Mouse (Mus musculus) stomach, embryonic 14.5 days (tissue): ENCODE measurements around the gene Smad3. TPM values are rescaled to one million over a fixed set of nuclear protein-coding genes. Genes with fewer than 3 reads are reported as not detected.

Source experiments
- ATAC-seq: fragments of 200-750 bp; cut with Nextera tagmentation; 2 replicates; pipeline ENCODE4 v1.8.0; 2017; ENCODE audit warnings: low read depth, moderate TSS enrichment; ENCODE audit not compliant: insufficient number of reproducible peaks, insufficient read depth, low FRiP score
- H3K27ac ChIP-seq: fragments of 300-500 bp; sonication (generic); 2 replicates; pipeline ENCODE4 v1.5.1; 2014; ENCODE audit warnings: mild to moderate bottlenecking, low read length, moderate library complexity, mixed read lengths
- H3K27me3 ChIP-seq: fragments of 300-500 bp; sonication (generic); 2 replicates; pipeline ENCODE4 v1.6.1; 2014; ENCODE audit warnings: low read length, control low read depth, mixed read lengths; ENCODE audit not compliant: control insufficient read depth, insufficient read depth
- H3K36me3 ChIP-seq: fragments of 300-500 bp; sonication (generic); 2 replicates; pipeline ENCODE4 v1.6.1; 2014; ENCODE audit warnings: mild to moderate bottlenecking, control low read depth, low read length, moderate library complexity, mixed read lengths; ENCODE audit not compliant: control insufficient read depth, insufficient read depth
- H3K4me1 ChIP-seq: fragments of 300-500 bp; sonication (generic); 2 replicates; pipeline ENCODE4 v1.6.1; 2014; ENCODE audit warnings: low read length, control low read depth, mixed read lengths; ENCODE audit not compliant: control insufficient read depth, insufficient read depth
- H3K4me2 ChIP-seq: fragments of 300-500 bp; sonication (generic); replicated peaks from 2 replicates; pipeline ENCODE4 v1.6.1; 2014; ENCODE audit warnings: low read depth, low read length, control low read depth
- H3K4me3 ChIP-seq: fragments of 300-500 bp; sonication (generic); 2 replicates; pipeline ENCODE4 v1.5.1; 2014; ENCODE audit warnings: low read depth, low read length, control low read depth
- H3K9ac ChIP-seq: fragments of 300-500 bp; sonication (generic); replicated peaks from 2 replicates; pipeline ENCODE4 v1.6.1; 2014; ENCODE audit warnings: low read depth, mild to moderate bottlenecking, control low read depth, low read length, moderate library complexity, mixed read lengths
- H3K9me3 ChIP-seq: fragments of 300-500 bp; sonication (generic); 2 replicates; pipeline ENCODE4 v1.6.1; 2016; ENCODE audit warnings: low read depth, low read length, control low read depth; ENCODE audit not compliant: control insufficient read depth
- WGBS: fragments of 180-500 bp; shearing (Covaris S2); extraction: QIAGEN DNeasy Blood & Tissue Kit; methylation state at CpG from one replicate; pipeline ENCODE4 v1.1.7; 2014; 5-methylcytosine and 5-hydroxymethylcytosine counted together
- polyA plus RNA-seq: library from polyadenylated mRNA; unstranded; fragments of >200 nt; fragmentation: Nextera tagmentation; extraction: Ambion mirVana; gene quantifications from 2 replicates; pipeline ENCODE4 v1.2.1, GENCODE M21; 2014

The Smad3 gene
- polyA plus RNA-seq, 1 experiment from 2014 or later, result 17.3 TPM

DNA sequence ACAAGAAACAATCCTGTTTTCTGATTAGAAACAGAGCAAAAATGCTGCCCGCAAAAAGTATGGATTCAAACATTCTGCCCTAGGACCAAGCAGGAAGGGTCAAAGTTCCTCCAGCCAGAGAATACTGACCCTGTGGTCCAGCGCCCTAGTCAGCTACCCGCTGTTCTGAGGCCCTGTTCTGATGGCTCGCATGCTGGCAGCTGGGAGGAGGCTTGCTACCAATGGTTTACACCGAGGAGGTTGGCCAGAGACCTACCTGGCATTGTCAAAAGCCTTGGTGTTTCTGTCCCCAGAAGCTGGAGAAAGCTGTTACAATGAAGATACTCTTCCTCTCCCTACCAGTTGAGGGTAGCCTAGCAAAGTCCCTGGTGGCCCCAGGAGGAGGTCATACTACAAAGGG lies 3.8 kb downstream of the Smad3 start:
- Histone ChIP-seq H3K27ac (no peak overlapping the region), H3K4me1 (peaks cover 70% of the 10 kb centered on the region), H3K9me3 (no peaks in the 10 kb centered on the region), H3K27me3 (no peaks in the 10 kb centered on the region), H3K4me3 (no peak overlapping the region), H3K9ac (no peak overlapping the region), H3K4me2 (peak overlapping the region; percentile 89; the same call in 1 of the 2 replicates), H3K36me3 (no peaks in the 10 kb centered on the region)
- 70% methylated on average over 5 of the region's 5 CpGs for WGBS
- no peak for ATAC-seq

DNA sequence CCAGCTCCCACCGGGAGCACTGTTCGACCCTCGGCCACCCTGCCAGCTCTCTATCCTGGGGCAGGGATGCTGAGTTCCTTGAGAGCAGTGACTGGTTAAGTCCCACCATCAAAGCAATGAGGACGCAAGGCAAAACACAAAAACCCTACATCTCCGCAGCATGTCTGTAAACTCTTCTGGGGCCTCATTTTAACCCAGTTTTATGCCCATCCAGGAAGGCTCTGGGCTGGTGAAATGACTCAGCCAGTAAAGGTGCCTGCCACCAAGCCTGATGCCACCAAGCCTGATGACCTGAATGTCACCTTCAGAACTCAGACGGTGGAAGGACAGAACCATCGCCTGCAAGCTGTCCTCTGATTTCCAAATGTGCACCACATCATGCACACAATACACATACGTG lies 4.4 kb downstream of the Smad3 start:
- 72% methylated on average over 8 of the region's 8 CpGs for WGBS
- peak overlapping the region; percentile 89; the same call in 1 of the 2 replicates for H3K4me2 ChIP-seq

DNA sequence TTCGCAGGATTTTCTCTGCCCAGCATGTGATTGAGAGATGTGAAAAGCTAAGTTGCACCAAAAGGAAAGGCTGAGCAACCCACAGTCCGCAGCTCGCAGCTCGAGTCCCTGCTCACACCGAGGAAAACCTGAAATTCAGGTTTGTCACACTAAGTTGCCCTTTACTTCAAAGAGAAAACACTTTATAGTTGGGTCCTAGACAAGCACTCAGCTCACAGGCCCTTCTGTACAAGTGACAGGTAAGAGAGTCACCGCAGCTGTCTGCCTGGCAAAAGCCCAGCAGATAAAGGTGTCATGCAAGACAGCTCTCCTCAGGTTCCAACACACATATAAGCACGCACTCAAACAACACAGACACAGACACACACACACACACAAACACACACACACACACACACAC lies 5.2 kb downstream of the Smad3 start:
- WGBS, result 41% methylated on average over 7 of the region's 7 CpGs
- 0 out of 2 replicates have a peak overlapping the region, but pooled peaks have one; percentile 16 for H3K4me2 ChIP-seq
- H3K9ac ChIP-seq, result no peak overlapping the region
- peak; percentile 44; the same call in 1 of the 2 replicates for ATAC-seq
- peak overlapping the region; percentile 27; the same call in 1 of the 2 replicates for H3K27ac ChIP-seq
- no peaks in the 10 kb centered on the region for H3K27me3 ChIP-seq
- H3K4me1 ChIP-seq, result peaks cover 77% of the 10 kb centered on the region
- no peak overlapping the region for H3K4me3 ChIP-seq
- no peaks in the 10 kb centered on the region for H3K9me3 ChIP-seq
- H3K36me3 ChIP-seq, result no peaks in the 10 kb centered on the region

More for the DNA sequence above, 4.4 kb downstream of the Smad3 start:
- H3K9ac ChIP-seq, result no peak overlapping the region
- no peak overlapping the region for H3K4me3 ChIP-seq
- no peaks in the 10 kb centered on the region for H3K9me3 ChIP-seq
- peaks cover 69% of the 10 kb centered on the region for H3K4me1 ChIP-seq
- H3K27me3 ChIP-seq, result no peaks in the 10 kb centered on the region
- no peak for ATAC-seq
- H3K36me3 ChIP-seq, result no peaks in the 10 kb centered on the region
- H3K27ac ChIP-seq, result no peak overlapping the region

DNA sequence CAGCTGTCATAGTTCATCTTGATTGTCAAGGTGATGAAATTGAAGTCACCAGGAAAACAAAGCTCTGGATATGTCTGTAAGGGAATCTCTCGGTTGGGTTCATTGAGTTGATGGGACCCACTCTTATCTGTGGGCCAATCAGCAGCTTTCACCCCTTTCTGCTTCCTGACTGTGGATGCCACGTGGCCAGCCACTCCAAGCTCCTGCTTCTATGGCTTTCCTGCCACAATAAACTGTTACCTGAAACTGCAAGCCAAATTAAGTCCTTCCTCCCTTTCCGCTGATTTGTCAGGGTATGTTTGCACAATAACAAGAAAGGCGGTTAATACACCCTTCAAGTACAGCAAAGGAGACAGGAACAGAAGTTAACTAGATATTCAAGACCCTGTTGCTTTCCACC lies 6.5 kb downstream of the Smad3 start:
- H3K4me1 ChIP-seq, result peaks cover 83% of the 10 kb centered on the region
- WGBS, result 62% methylated on average over 4 of the region's 4 CpGs

GRCm38 (mm10) chr9:63750360-63750974 lies 7.3 kb downstream of the Smad3 start:
- Histone ChIP-seq H3K4me3 (no peak overlapping the region), H3K4me1 (peaks cover 84% of the 10 kb centered on the region), H3K9ac (no peak overlapping the region), H3K27ac (peak overlapping the region; percentile 59), H3K4me2 (no peak overlapping the region), H3K27me3 (no peaks in the 10 kb centered on the region), H3K9me3 (no peaks in the 10 kb centered on the region), H3K36me3 (no peaks in the 10 kb centered on the region)
- no peak for ATAC-seq
- 23% methylated on average over 10 of the region's 10 CpGs for WGBS

More for the DNA sequence above, 6.5 kb downstream of the Smad3 start:
- Histone ChIP-seq H3K9me3 (no peaks in the 10 kb centered on the region), H3K9ac (no peak overlapping the region), H3K27ac (no peak overlapping the region), H3K4me3 (no peak overlapping the region), H3K27me3 (no peaks in the 10 kb centered on the region), H3K36me3 (no peaks in the 10 kb centered on the region), H3K4me2 (no peak overlapping the region)
- no peak for ATAC-seq

- H3K9ac ChIP-seq, result no peak overlapping the region
- H3K4me1 ChIP-seq, result peaks cover 80% of the 10 kb centered on the region
- WGBS, result 44% methylated on average over 15 of the region's 15 CpGs
- H3K4me3 ChIP-seq, result no peak overlapping the region
- peak overlapping the region; percentile 6; the same call in 1 of the 2 replicates for H3K27ac ChIP-seq
- no peaks in the 10 kb centered on the region for H3K9me3 ChIP-seq
- H3K27me3 ChIP-seq, result no peaks in the 10 kb centered on the region
- H3K4me2 ChIP-seq, result no peak overlapping the region; the same call in 1 of the 2 replicates
- no peaks in the 10 kb centered on the region for H3K36me3 ChIP-seq
- no peak for ATAC-seq
Measured at GRCm38 (mm10) chr9:63749296-63749915, 8.4 kb downstream of the Smad3 start.

GRCm38 (mm10) chr9:63747645-63748295 lies 10.0 kb downstream of the Smad3 start:
- Histone ChIP-seq H3K4me1 (peaks cover 76% of the 10 kb centered on the region), H3K27ac (no peak overlapping the region), H3K36me3 (no peaks in the 10 kb centered on the region), H3K9me3 (no peaks in the 10 kb centered on the region), H3K4me3 (no peak overlapping the region), H3K9ac (no peak overlapping the region), H3K27me3 (no peaks in the 10 kb centered on the region), H3K4me2 (no peak overlapping the region)
- 81% methylated on average over 9 of the region's 9 CpGs for WGBS
- ATAC-seq, result no peak

DNA sequence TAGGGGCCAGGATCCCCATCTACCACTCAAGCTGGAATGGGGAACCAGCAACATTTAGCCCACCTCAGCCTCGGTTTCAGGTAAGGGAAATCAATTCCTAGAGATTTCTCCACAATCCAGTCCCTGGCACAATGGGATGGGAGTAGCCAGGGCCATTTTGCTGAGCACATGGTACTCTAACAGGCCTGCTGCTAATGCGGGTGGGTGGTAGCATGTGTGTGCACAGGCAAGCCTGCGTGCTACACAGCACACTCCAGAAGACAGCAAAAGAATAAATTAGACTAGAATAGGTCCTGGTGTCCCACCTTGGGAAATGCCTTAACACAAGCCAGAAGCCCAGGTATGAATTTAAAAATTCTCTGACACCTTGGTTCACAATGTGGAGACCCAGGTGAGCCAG lies 10.8 kb downstream of the Smad3 start:
- 84% methylated on average over 3 of the region's 3 CpGs for WGBS
- Histone ChIP-seq H3K4me2 (no peak overlapping the region), H3K9me3 (no peaks in the 10 kb centered on the region), H3K36me3 (no peaks in the 10 kb centered on the region), H3K4me1 (peaks cover 76% of the 10 kb centered on the region), H3K9ac (no peak overlapping the region), H3K27me3 (no peaks in the 10 kb centered on the region), H3K4me3 (no peak overlapping the region), H3K27ac (no peak overlapping the region)
- ATAC-seq, result no peak
